Mouse (Mus musculus) embryonic facial prominence, embryonic 11.5 days (tissue): ENCODE data around the gene Gm3415. TPM values are rescaled to one million over a fixed set of nuclear protein-coding genes. Genes with fewer than 3 reads are reported as not detected.
"Not testable (repeated sequence)": the region's sequence is repeated elsewhere in the genome, so short reads cannot be mapped to it uniquely, and the experiment has no call there.

Experiments
- ATAC-seq: fragments of 200-750 bp; cut with Nextera tagmentation; replicated peaks from 2 replicates; pipeline ENCODE4 v1.8.0; 2017; ENCODE audit warnings: low read depth; ENCODE audit not compliant: insufficient number of reproducible peaks, low FRiP score, low TSS enrichment
- DNase-seq: peaks from one replicate; pipeline ENCODE4 v3.0.0-alpha.2; 2015; ENCODE audit warnings: low spot score
- H3K27ac ChIP-seq: fragments of 300-500 bp; sonication (generic); replicated peaks from 2 replicates; pipeline ENCODE4 v1.5.1; 2014; ENCODE audit warnings: mild to moderate bottlenecking, low read depth, low read length, control low read depth
- H3K27me3 ChIP-seq: fragments of 300-500 bp; sonication (generic); 2 replicates; pipeline ENCODE4 v1.6.1; 2014; ENCODE audit warnings: mild to moderate bottlenecking, low read length, moderate library complexity, mixed read lengths; ENCODE audit not compliant: control insufficient read depth, insufficient read depth
- H3K36me3 ChIP-seq: fragments of 300-500 bp; sonication (generic); replicated peaks from 2 replicates; pipeline ENCODE4 v1.6.1; 2014; ENCODE audit warnings: low read depth, mild to moderate bottlenecking, low read length, moderate library complexity, mixed read lengths; ENCODE audit not compliant: control insufficient read depth, insufficient read depth
- H3K4me1 ChIP-seq: fragments of 300-500 bp; sonication (generic); 2 replicates; pipeline ENCODE4 v1.6.1; 2014; ENCODE audit warnings: low read length, mixed read lengths; ENCODE audit not compliant: control insufficient read depth, insufficient read depth
- H3K4me2 ChIP-seq: fragments of 300-500 bp; sonication (generic); 2 replicates; pipeline ENCODE4 v1.6.1; 2014; ENCODE audit warnings: low read depth, mild to moderate bottlenecking, control low read depth, low read length, moderate library complexity
- H3K4me3 ChIP-seq: fragments of 300-500 bp; sonication (generic); 2 replicates; pipeline ENCODE4 v1.5.1; 2014; ENCODE audit warnings: low read depth, low read length, control low read depth
- H3K9ac ChIP-seq: fragments of 300-500 bp; sonication (generic); replicated peaks from 2 replicates; pipeline ENCODE4 v1.6.1; 2014; ENCODE audit warnings: mild to moderate bottlenecking, control low read depth, low read length
- H3K9me3 ChIP-seq: fragments of 300-500 bp; sonication (generic); replicated peaks from 2 replicates; pipeline ENCODE4 v1.6.1; 2016; ENCODE audit warnings: mild to moderate bottlenecking, low read length, inconsistent platforms, mixed read lengths; ENCODE audit not compliant: control insufficient read depth
- WGBS: fragments of 180-500 bp; shearing (Covaris S2); extraction: QIAGEN DNeasy Blood & Tissue Kit; methylation state at CpG from one replicate; pipeline ENCODE4 v1.1.7; 2014; 5-methylcytosine and 5-hydroxymethylcytosine counted together
- polyA plus RNA-seq: library from polyadenylated mRNA; unstranded; fragments of >200 nt; fragmentation: Nextera tagmentation; extraction: Ambion mirVana; gene quantifications from 2 replicates; pipeline ENCODE4 v1.2.1, GENCODE M21; 2014

Gm3415 gene
- polyA plus RNA-seq = not detected in 2 replicates

DNA sequence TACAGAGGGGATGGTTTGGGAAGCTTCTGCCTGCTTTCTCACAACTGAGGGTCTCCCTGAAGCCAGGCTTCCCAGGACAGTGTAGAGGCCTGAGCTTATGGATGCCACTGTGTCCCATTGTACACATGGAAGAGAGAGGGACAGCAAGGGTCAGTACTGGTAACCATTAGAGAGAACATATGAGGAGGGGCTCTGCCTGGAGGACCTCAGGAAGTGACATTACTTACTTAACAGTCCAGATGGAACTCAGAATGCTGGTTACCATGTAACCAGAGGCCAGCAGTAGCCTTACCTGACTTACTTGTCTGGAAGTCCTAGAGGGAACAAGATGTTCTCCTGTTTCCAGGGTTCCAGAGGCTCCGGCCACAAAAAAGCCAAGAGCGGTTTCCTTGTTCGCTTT, at the start of gene Gm3415:
TSS of gene Gm3415 (plus strand) at position 301 of the 400 bp plus-strand sequence.
- H3K4me1 ChIP-seq, H3K36me3 ChIP-seq, H3K9me3 ChIP-seq, H3K4me2 ChIP-seq, H3K9ac ChIP-seq, H3K4me3 ChIP-seq, DNase-seq, H3K27me3 ChIP-seq, ATAC-seq, H3K27ac ChIP-seq: not testable (repeated sequence)
- WGBS = no CpG with 5 or more reads among the region's 3 CpGs

DNA sequence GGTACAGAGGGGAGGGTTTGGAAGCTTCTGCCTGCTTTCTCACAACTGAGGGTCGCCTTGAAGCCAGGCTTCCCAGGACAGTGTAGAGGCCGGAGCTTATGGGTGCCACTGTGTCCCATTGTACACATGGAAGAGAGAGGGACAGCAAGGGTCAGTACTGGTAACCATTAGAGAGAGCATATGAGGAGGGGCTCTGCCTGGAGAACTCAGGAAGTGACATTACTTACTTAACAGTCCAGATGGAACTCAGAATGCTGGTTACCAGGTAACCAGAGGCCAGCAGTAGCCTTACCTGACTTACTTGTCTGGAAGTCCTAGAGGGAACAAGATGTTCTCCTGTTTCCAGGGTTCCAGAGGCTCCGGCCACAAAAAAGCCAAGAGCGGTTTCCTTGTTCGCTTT, 42.1 kb upstream of the Gm3415 start, which contains the start of gene Gm3402:
TSS of gene Gm3402 (plus strand) at position 301 of the 400 bp plus-strand sequence.
- H3K4me3 ChIP-seq, H3K36me3 ChIP-seq, H3K9ac ChIP-seq, DNase-seq, H3K4me1 ChIP-seq, H3K9me3 ChIP-seq, H3K27me3 ChIP-seq, ATAC-seq, H3K4me2 ChIP-seq, H3K27ac ChIP-seq: not testable (repeated sequence)
- WGBS = no CpG with 5 or more reads among the region's 5 CpGs

DNA sequence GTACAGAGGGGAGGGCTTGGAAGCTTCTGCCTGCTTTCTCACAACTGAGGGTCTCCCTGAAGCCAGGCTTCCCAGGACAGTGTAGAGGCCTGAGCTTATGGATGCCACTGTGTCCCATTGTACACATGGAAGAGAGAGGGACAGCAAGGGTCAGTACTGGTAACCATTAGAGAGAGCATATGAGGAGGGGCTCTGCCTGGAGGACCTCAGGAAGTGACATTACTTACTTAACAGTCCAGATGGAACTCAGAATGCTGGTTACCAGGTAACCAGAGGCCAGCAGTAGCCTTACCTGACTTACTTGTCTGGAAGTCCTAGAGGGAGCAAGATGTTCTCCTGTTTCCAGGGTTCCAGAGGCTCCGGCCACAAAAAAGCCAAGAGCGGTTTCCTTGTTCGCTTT, 30.4 kb upstream of the Gm3415 start, which contains the start of gene Gm3404:
TSS of gene Gm3404 (plus strand) at position 301 of the 400 bp plus-strand sequence.
- not testable (repeated sequence) for H3K9ac ChIP-seq
- 100% methylated on average over 1 of the region's 3 CpGs for WGBS

DNA sequence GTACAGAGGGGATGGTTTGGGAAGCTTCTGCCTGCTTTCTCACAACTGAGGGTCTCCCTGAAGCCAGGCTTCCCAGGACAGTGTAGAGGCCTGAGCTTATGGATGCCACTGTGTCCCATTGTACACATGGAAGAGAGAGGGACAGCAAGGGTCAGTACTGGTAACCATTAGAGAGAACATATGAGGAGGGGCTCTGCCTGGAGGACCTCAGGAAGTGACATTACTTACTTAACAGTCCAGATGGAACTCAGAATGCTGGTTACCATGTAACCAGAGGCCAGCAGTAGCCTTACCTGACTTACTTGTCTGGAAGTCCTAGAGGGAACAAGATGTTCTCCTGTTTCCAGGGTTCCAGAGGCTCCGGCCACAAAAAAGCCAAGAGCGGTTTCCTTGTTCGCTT, 18.6 kb upstream of the Gm3415 start, which contains the start of gene Gm3409:
TSS of gene Gm3409 (plus strand) at position 301 of the 400 bp plus-strand sequence.
- H3K4me2 ChIP-seq, H3K36me3 ChIP-seq, H3K27ac ChIP-seq, ATAC-seq, H3K9ac ChIP-seq, H3K9me3 ChIP-seq, H3K27me3 ChIP-seq, H3K4me3 ChIP-seq, DNase-seq, H3K4me1 ChIP-seq: not testable (repeated sequence)
- WGBS = 100% methylated on average over 2 of the region's 3 CpGs

More for the DNA sequence above, 30.4 kb upstream of the Gm3415 start, which contains the start of gene Gm3404:
- H3K4me1 ChIP-seq, H3K27me3 ChIP-seq, H3K27ac ChIP-seq, H3K36me3 ChIP-seq, ATAC-seq, H3K9me3 ChIP-seq, H3K4me2 ChIP-seq, DNase-seq, H3K4me3 ChIP-seq: not testable (repeated sequence)

DNA sequence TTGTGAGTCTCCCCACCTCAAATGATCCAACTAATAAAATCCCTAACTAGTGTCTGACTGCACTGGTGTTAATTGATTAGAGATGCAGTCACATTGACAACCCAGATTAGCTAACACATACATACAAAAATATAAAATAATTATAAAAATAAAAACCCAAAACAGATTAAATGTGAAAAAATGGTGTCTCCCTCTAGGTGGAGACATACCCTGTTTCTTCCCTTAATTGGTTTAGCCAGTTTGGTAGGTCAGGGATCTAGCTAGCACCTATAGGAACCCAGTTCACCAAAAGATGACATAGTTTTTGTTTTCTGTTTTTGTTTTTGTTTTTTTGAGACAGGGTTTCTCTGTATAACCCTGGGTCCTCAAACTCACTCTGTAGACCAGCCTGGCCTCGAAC, 8.3 kb downstream of the Gm3415 start:
- no peak overlapping the region for H3K4me2 ChIP-seq
- no peaks in the 10 kb centered on the region for H3K27me3 ChIP-seq
- no peaks in the 10 kb centered on the region for H3K4me1 ChIP-seq
- ATAC-seq = no peak
- no peaks in the 10 kb centered on the region for H3K9me3 ChIP-seq
- H3K36me3 ChIP-seq = no peaks in the 10 kb centered on the region
- WGBS = 70% methylated on average over 1 of the region's 1 CpGs
- no peak overlapping the region for H3K27ac ChIP-seq
- no peak for DNase-seq
- H3K9ac ChIP-seq = no peak overlapping the region
- no peak overlapping the region for H3K4me3 ChIP-seq

DNA sequence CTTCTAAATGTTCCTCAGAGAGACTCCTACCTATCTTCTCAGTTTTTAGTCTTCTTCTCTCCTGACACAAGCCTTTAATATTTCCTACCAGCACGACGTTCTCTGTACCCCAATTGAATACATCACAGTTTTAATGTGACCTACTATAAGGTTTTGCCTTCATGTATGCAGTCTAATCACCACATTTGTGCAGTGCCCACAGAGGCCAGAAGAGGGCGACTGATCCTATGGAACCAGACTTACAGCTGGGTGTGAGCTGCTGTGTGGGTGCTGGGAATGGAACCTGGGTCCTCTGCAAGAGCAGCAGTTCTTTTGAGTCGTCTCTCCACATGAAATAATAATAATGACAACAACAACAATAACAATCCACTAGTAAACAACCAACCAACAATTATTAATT, 11.1 kb downstream of the Gm3415 start:
- DNase-seq = peak; percentile 70
- H3K27me3 ChIP-seq = no peaks in the 10 kb centered on the region
- 61% methylated on average over 4 of the region's 4 CpGs for WGBS

DNA sequence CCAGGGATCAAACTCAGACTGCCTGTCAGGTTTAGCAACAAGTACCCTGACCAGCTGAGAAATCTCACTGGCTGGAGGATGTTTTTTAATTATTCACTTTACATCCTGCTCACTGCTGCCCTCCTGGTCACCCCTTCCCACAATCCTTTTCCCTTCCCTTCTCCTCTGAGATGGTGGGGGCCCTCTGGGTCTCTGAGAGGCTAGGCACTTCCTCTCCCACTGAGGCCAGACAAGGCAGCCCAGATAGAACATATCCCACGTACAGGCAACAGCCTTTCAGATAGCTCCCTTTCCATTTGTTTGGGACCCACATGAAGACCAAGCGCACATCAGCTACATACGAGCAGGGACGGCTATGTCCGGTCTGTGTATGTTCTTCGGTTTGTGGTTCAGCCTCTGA, 14.2 kb downstream of the Gm3415 start:
- WGBS = 87% methylated on average over 6 of the region's 6 CpGs

More for the DNA sequence above, 11.1 kb downstream of the Gm3415 start:
- Histone ChIP-seq H3K36me3 (no peaks in the 10 kb centered on the region), H3K4me2 (no peak overlapping the region), H3K4me3 (no peak overlapping the region), H3K27ac (no peak overlapping the region), H3K9me3 (no peaks in the 10 kb centered on the region), H3K4me1 (no peaks in the 10 kb centered on the region), H3K9ac (no peak overlapping the region)
- ATAC-seq = no peak

DNA sequence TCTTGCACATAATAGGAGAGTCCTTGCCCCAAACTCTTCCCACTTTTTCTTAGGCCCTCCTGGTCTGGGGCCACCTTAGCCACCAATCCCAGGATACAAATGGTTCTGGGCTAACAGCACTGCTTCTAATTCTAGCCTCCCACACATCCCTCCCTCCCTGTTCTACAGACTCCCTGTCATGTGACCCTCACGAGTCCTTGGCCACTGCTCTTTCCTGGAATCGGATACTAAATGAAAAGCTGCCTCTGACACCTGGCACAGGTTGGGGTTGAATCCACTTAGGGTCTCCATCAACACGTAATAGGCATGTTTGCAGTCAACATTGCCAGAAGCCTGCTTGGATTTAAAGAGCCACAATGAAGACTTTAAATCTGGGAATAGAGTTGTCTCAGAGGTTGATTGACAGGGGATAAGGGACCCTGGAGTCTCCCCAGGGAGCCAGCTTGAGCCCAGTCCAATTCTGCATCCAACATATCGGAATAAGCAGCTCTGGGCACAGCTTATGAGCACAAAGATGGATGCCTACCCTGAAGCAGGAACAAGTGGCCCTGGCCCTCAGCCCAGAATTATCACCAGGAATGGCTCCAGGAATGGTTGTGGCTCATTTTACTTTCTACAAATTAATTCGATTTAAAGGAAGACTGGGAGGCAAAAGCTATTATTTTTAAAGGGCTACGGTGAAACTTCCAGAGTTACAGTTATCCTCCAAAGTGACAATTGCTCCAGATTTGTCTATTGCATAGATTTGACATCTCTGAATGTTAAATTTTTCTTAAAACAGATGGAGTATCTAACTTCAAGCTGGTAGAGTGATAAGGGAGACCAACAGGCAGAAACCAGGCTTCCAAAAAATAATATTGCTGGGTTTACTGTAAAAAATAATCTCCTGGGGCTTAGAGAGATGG, 16.1 kb downstream of the Gm3415 start:
- H3K4me3 ChIP-seq, H3K9ac ChIP-seq, ATAC-seq, H3K36me3 ChIP-seq, H3K4me2 ChIP-seq, H3K4me1 ChIP-seq, H3K27ac ChIP-seq, H3K27me3 ChIP-seq, DNase-seq, H3K9me3 ChIP-seq: not testable (repeated sequence)
- WGBS = 70% methylated on average over 6 of the region's 6 CpGs

More for the DNA sequence above, 14.2 kb downstream of the Gm3415 start:
- not testable (repeated sequence) for H3K27ac ChIP-seq, H3K36me3 ChIP-seq, H3K4me2 ChIP-seq, DNase-seq, H3K9me3 ChIP-seq, ATAC-seq, H3K4me1 ChIP-seq, H3K27me3 ChIP-seq, H3K4me3 ChIP-seq, H3K9ac ChIP-seq
